Mouse (Mus musculus): ENCODE data around the gene Gpr107. TPM values are rescaled to one million over a fixed set of nuclear protein-coding genes. Genes with fewer than 3 reads are reported as not detected.

Gpr107 gene
- total RNA-seq, 4 experiments from 2014 or later: 47.0 to 55.6 (median 48.1) TPM

GRCm38 (mm10) chr2:31200051-31200450, 47.9 kb downstream of the Gpr107 start:
- no peak for DNase-seq (ENCODE audit: low spot score in 2 of 2)

- no peak for DNase-seq (ENCODE audit: low spot score in 2 of 2)
These were observed 49.7 kb downstream of the Gpr107 start for GRCm38 (mm10) chr2:31201851-31202250.

GRCm38 (mm10) chr2:31202357-31202756, 50.2 kb downstream of the Gpr107 start:
- no peak for DNase-seq (ENCODE audit: low spot score in 2 of 2)

- DNase-seq (ENCODE audit: low spot score in 2 of 2): no peak
These were observed 50.8 kb downstream of the Gpr107 start for GRCm38 (mm10) chr2:31202956-31203355.

- no peak for DNase-seq (ENCODE audit: low spot score in 2 of 2)
These were observed 52.6 kb downstream of the Gpr107 start for GRCm38 (mm10) chr2:31204677-31205076.

GRCm38 (mm10) chr2:31206211-31206610, 54.1 kb downstream of the Gpr107 start:
- DNase-seq (ENCODE audit: low spot score in 2 of 2): no peak

GRCm38 (mm10) chr2:31206882-31207281, 54.8 kb downstream of the Gpr107 start:
- DNase-seq (ENCODE audit: low spot score in 2 of 2): no peak

GRCm38 (mm10) chr2:31208544-31209142, 56.5 kb downstream of the Gpr107 start:
- DNase-seq (ENCODE audit: low spot score in 2 of 2): no peak

GRCm38 (mm10) chr2:31209525-31209924, 57.4 kb downstream of the Gpr107 start:
- no peak for DNase-seq (ENCODE audit: low spot score in 2 of 2)

GRCm38 (mm10) chr2:31210144-31210847, 58.2 kb downstream of the Gpr107 start:
- no peak for DNase-seq (ENCODE audit: low spot score in 2 of 2)

GRCm38 (mm10) chr2:31211204-31211603, 59.1 kb downstream of the Gpr107 start:
- DNase-seq (ENCODE audit: low spot score in 2 of 2): no peak

- no peak for DNase-seq (ENCODE audit: low spot score in 2 of 2)
These were observed 62.2 kb downstream of the Gpr107 start for GRCm38 (mm10) chr2:31214211-31214796.

GRCm38 (mm10) chr2:31218611-31219010, 66.5 kb downstream of the Gpr107 start:
- no peak for DNase-seq (ENCODE audit: low spot score in 2 of 2)

- no peak for DNase-seq (ENCODE audit: low spot score in 2 of 2)
These were observed 67.4 kb downstream of the Gpr107 start for GRCm38 (mm10) chr2:31219470-31219869.

- DNase-seq (ENCODE audit: low spot score in 2 of 2): no peak
These were observed 68.7 kb downstream of the Gpr107 start for GRCm38 (mm10) chr2:31220844-31221243.

GRCm38 (mm10) chr2:31221582-31221981, 69.5 kb downstream of the Gpr107 start:
- no peak for DNase-seq (ENCODE audit: low spot score in 2 of 2)

- no peak for DNase-seq (ENCODE audit: low spot score in 2 of 2)
These were observed 76.7 kb downstream of the Gpr107 start for GRCm38 (mm10) chr2:31228768-31229311.

- DNase-seq (ENCODE audit: low spot score in 2 of 2): no peak
These were observed 87.1 kb downstream of the Gpr107 start for GRCm38 (mm10) chr2:31239203-31239696.

- DNase-seq (ENCODE audit: low spot score in 2 of 2): no peak
These were observed 87.7 kb downstream of the Gpr107 start for GRCm38 (mm10) chr2:31239833-31240232.

- no peak for DNase-seq (ENCODE audit: low spot score in 2 of 2)
These were observed 89.5 kb downstream of the Gpr107 start for GRCm38 (mm10) chr2:31241639-31242038.

GRCm38 (mm10) chr2:31244216-31244615, 92.1 kb downstream of the Gpr107 start:
- DNase-seq (ENCODE audit: low spot score in 2 of 2): no peak

- DNase-seq (ENCODE audit: low spot score in 2 of 2): no peak
These were observed 92.9 kb downstream of the Gpr107 start for GRCm38 (mm10) chr2:31245051-31245450.
